8 mouse cellular contexts compared by ENCODE assay signal in the genomic region with DNA sequence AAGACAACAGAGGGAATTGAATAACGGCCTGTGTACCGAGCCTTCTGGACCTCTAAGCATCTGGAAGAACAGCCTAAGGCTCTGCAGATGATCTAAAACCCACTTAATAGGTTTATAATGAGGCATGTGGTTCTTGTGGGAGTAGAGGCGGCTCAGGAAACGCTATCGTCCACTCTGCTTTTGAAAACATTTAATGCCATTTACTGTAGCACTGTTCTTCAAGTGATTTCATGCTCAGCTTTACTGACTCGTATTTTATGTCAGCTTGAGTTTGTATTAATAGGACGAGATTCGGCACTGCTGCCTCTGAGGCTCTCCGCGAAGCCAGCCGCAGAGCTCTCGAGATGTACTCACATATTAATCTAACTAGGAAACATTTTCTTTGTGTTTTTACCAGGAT.
DNase-seq lines count a peak whose midpoint lies in the region; ATAC-seq lines count a peak whose summit lies in the region.
"Had no signal": no experiment of that assay in that cellular context is flagged by ENCODE, and none has a peak within 500 bp of the region (broad histone marks: within the 10 kb centered on the region; RNA-seq: fewer than 3 reads in every experiment).

No protein-coding gene starts in this region.

- DNase-seq in kidney, adult 8-10 months, result no peak
- peak; percentile 76 for DNase-seq in embryonic facial prominence, embryonic 14.5 days (ENCODE audit: low spot score)
- peak; percentile 49 for DNase-seq in retina, postnatal 1 day
- DNase-seq in yolk sac, embryonic 10.5 days (ENCODE audit: low spot score), result no peak
- DNase-seq in urinary bladder, adult 2 months (ENCODE audit: low spot score), result no peak
- DNase-seq: cerebellum, adult 2 months had no signal

- peak; percentile 46; the same call in 1 of the 2 replicates for ATAC-seq in kidney, embryonic 16.5 days (ENCODE audit: low FRiP score, low TSS enrichment)
- ATAC-seq in embryonic facial prominence, embryonic 14.5 days (ENCODE audit: low read depth), result peak; percentile 84
- peak; percentile 74 for ATAC-seq in limb, embryonic 12.5 days (ENCODE audit: insufficient number of reproducible peaks, insufficient read depth, low FRiP score, low TSS enrichment, low read depth)

- H3K27me3 ChIP-seq in kidney, embryonic 16.5 days (ENCODE audit: insufficient read depth, low read length), result no peaks in the 10 kb centered on the region
- H3K27me3 ChIP-seq in embryonic facial prominence, embryonic 14.5 days (replicated peaks; ENCODE audit: control insufficient read depth, insufficient read depth, low read length), result no peaks in the 10 kb centered on the region
- no peaks in the 10 kb centered on the region for H3K27me3 ChIP-seq in limb, embryonic 12.5 days

- H3K27ac ChIP-seq in kidney, embryonic 16.5 days (ENCODE audit: low read length), result peak overlapping the region; percentile 79
- peak overlapping the region; percentile 61; the same call in 1 of the 2 replicates for H3K27ac ChIP-seq in embryonic facial prominence, embryonic 14.5 days (replicated peaks; ENCODE audit: low read depth, low read length)
- peak overlapping the region; percentile 32; the same call in 1 of the 2 replicates for H3K27ac ChIP-seq in limb, embryonic 12.5 days

- no peaks in the 10 kb centered on the region for H3K9me3 ChIP-seq in kidney, embryonic 16.5 days (ENCODE audit: low read length)
- no peaks in the 10 kb centered on the region for H3K9me3 ChIP-seq in embryonic facial prominence, embryonic 14.5 days (ENCODE audit: control insufficient read depth, low read length)
- no peaks in the 10 kb centered on the region for H3K9me3 ChIP-seq in limb, embryonic 12.5 days

- peaks cover 28% of the 10 kb centered on the region for H3K4me1 ChIP-seq in kidney, embryonic 16.5 days (ENCODE audit: insufficient read depth, low read length)
- peaks cover 24% of the 10 kb centered on the region for H3K4me1 ChIP-seq in embryonic facial prominence, embryonic 14.5 days (ENCODE audit: control insufficient read depth, insufficient read depth, low read length)
- peaks cover 21% of the 10 kb centered on the region for H3K4me1 ChIP-seq in limb, embryonic 12.5 days (replicated peaks)

- no peak overlapping the region for H3K4me3 ChIP-seq in kidney, embryonic 16.5 days (ENCODE audit: low read length)
- H3K4me3 ChIP-seq in embryonic facial prominence, embryonic 14.5 days (ENCODE audit: low read depth, low read length), result no peak overlapping the region
- no peak overlapping the region for H3K4me3 ChIP-seq in limb, embryonic 12.5 days (replicated peaks)

- WGBS in kidney, embryonic 16.5 days, result 17% methylated on average over 12 of the region's 12 CpGs
- WGBS in embryonic facial prominence, embryonic 14.5 days, result 19% methylated on average over 12 of the region's 12 CpGs
- 18% methylated on average over 12 of the region's 12 CpGs for WGBS in limb, embryonic 12.5 days

- H3K36me3 ChIP-seq in kidney, embryonic 16.5 days (ENCODE audit: insufficient read depth, low read length), result no peaks in the 10 kb centered on the region
- no peaks in the 10 kb centered on the region for H3K36me3 ChIP-seq in embryonic facial prominence, embryonic 14.5 days (ENCODE audit: control insufficient read depth, insufficient read depth, low read length)
- H3K36me3 ChIP-seq in limb, embryonic 12.5 days, result no peaks in the 10 kb centered on the region

- H3K4me2 ChIP-seq in kidney, embryonic 16.5 days (replicated peaks; ENCODE audit: low read depth, low read length), result peak overlapping the region; percentile 33
- peak overlapping the region; percentile 37 for H3K4me2 ChIP-seq in embryonic facial prominence, embryonic 14.5 days (ENCODE audit: low read depth, low read length)
- H3K4me2 ChIP-seq in limb, embryonic 12.5 days, result peak overlapping the region; percentile 43

- no peak overlapping the region for H3K9ac ChIP-seq in kidney, embryonic 16.5 days (replicated peaks; ENCODE audit: low read length)
- no peak overlapping the region for H3K9ac ChIP-seq in embryonic facial prominence, embryonic 14.5 days (ENCODE audit: low read depth, low read length)
- H3K9ac ChIP-seq in limb, embryonic 12.5 days (replicated peaks), result no peak overlapping the region

Comparison
In these comparisons a context has a peak if more than half of its experiments do, and no peak if none do; other contexts are left out.
1. DNase-seq: peak in embryonic facial prominence, embryonic 14.5 days (single experiment) and retina, postnatal 1 day (single experiment); none in kidney, adult 8-10 months (0 of 2), yolk sac, embryonic 10.5 days (single experiment) and urinary bladder, adult 2 months (single experiment).
2. Peak in every context shown above with its lines, with median percentiles within 50 percentile points of each other: ATAC-seq, H3K27ac ChIP-seq and H3K4me2 ChIP-seq.